Mouse (Mus musculus) E14TG2a.4 (cell line): ENCODE measurements around the gene Mrgpre.

Experiments
- CTCF ChIP-seq: conservative IDR thresholded peaks from 2 replicates; pipeline ENCODE4 v1.5.1; 2014; ENCODE audit warnings: low read length
- NANOG ChIP-seq: IDR thresholded peaks from 2 replicates; pipeline ENCODE4 v1.6.1; 2014; ENCODE audit warnings: borderline replicate concordance, low read length, mixed read lengths

GRCm38 (mm10) chr7:143758956-143759355 is 25.3 kb downstream of the Mrgpre start:
- TF ChIP-seq CTCF (no peak), NANOG (no peak)
